Mouse (Mus musculus): ENCODE measurements at regions not wholly inside any gene's neighbourhood (a gene's known extent, or its start where the extent isn't known, plus 50 kb on each side); places are given as distances from the start of the nearest gene placed in this dataset.

GRCm38 (mm10) chr8:27677143-27678106, 230.0 kb downstream of the Poteg start:
- peak; percentile 41 to 63 for DNase-seq (ENCODE audit: low spot score in 2 of 2)

GRCm38 (mm10) chr8:27679164-27679563, 231.7 kb downstream of the Poteg start:
- DNase-seq (ENCODE audit: low spot score in 2 of 2), result peak; percentile 64 to 72

DNA sequence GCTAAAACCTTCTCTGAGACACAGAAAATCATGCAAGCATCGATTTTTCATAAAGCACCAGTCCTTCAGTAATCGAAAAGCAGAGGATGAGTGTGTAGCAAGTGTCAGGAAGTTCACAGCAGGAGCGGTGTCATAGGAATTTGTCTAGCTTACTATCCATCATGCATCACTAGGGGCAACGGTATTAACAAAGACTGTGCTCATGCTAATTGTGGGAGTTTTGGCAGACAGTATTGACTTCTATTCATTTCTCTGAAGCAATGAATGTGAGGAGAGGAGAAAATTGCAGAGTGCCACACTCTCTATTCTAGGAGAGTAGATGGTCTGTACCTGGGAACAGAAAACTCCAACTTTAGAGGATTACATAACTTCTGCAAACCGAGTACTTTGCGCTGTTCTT, 274.5 kb downstream of the Poteg start:
- DNase-seq (ENCODE audit: low spot score in 2 of 2), result peak in 1 of 2 experiments; percentile 12

DNA sequence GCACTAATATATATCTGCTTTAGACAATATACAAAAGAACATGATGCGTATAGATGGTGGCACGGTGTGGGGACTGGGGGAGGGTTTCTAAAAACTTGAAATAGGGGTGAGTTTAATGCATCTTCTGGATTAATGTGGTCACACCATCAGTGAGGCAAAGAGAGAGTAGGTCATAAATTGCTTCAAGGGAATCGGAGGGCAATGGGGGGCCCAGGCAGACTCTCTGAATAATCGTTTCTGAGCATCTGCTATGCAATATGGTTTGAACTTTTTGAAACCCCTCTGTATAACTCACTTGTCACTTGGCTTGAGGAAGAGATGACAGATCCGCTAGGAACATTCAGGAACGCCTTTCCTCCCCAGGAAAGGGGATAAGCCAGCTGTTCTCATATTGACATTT, 322.8 kb downstream of the Poteg start:
- no peak for DNase-seq (ENCODE audit: low spot score in 2 of 2)

DNA sequence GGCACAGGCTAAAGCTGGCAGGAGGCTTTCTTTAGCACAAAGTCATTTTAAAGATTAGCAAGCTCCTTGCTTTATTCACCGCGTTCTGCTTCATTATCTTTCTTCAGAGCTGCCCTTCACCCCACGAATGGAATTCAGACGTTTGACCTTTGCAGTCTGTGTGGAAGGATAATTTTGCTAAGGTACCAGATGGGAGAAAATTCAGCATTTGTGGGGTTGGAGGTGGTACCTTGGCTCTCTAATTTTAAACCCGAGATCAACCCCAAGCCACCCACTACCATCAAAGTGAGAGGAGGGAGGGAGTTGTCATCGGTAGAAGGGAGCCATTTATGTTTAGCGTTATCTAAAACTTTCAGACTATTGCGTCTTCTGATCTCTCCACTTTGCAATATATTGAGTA, 323.3 kb downstream of the Poteg start:
- DNase-seq (ENCODE audit: low spot score in 2 of 2), result no peak

DNA sequence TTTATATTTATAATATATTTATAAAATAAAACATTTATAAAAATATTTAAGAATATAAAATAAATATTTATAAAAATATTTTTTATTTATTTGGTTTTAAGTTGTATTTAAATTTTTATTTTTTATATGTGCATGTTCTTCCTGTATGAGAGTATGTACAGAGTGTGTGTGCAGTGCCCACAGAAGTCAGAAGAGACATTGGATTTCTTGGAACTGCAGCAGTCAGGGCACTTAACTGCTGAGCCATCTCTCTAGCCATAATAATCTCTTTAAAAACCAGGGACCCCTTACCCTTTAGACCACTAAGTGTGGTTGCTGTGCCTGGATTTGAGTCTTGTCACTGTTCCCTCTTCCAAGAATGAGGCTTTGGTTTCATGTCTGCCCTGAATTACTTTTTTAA, 323.8 kb downstream of the Poteg start:
- DNase-seq (ENCODE audit: low spot score in 2 of 2), result no peak

GRCm38 (mm10) chr8:27778982-27779381, 331.5 kb downstream of the Poteg start:
- DNase-seq (ENCODE audit: low spot score in 2 of 2), result no peak
